ENCODE assay signal across 8 mouse cellular contexts in genomic region chr2:118542971-118543573, GRCm38 (mm10). TPM values are rescaled to one million over a fixed set of nuclear protein-coding genes. Genes with fewer than 3 reads are reported as not detected.
A peak's percentile ranks its signal among the peaks of the same experiment; 100 is the strongest.
DNase-seq lines count a peak whose midpoint lies in the region; ATAC-seq and TF ChIP-seq lines count a peak whose summit lies in the region.

No protein-coding gene starts in this region.

- H3K4me2 ChIP-seq in liver, embryonic 11.5 days = no peak overlapping the region
- H3K4me2 ChIP-seq in limb, embryonic 12.5 days = peak overlapping the region; percentile 86; the same call in 1 of the 2 replicates

- 97% methylated on average over 1 of the region's 1 CpGs for WGBS in liver, adult 2 months
- WGBS in liver, embryonic 11.5 days = 80% methylated on average over 1 of the region's 1 CpGs
- WGBS in limb, embryonic 12.5 days = 75% methylated on average over 1 of the region's 1 CpGs

- no peak for ATAC-seq in liver, embryonic 11.5 days (replicated peaks; ENCODE audit: low FRiP score)
- no peak for ATAC-seq in limb, embryonic 12.5 days (ENCODE audit: insufficient number of reproducible peaks, insufficient read depth, low FRiP score, low TSS enrichment, low read depth)

- no peaks in the 10 kb centered on the region for H3K9me3 ChIP-seq in liver, embryonic 11.5 days (ENCODE audit: control insufficient read depth, low read length)
- H3K9me3 ChIP-seq in limb, embryonic 12.5 days = no peaks in the 10 kb centered on the region

- no peaks in the 10 kb centered on the region for H3K36me3 ChIP-seq in liver, adult 2 months (ENCODE audit: control insufficient read depth, insufficient read depth, low read length)
- H3K36me3 ChIP-seq in liver, embryonic 11.5 days (ENCODE audit: control insufficient read depth, insufficient read depth, low read length) = no peaks in the 10 kb centered on the region
- H3K36me3 ChIP-seq in limb, embryonic 12.5 days = peaks cover 11% of the 10 kb centered on the region

- no peaks in the 10 kb centered on the region for H3K27me3 ChIP-seq in liver, adult 2 months (ENCODE audit: control insufficient read depth, insufficient read depth, low read length)
- peaks cover under 1% of the 10 kb centered on the region; the same call in 1 of the 2 replicates for H3K27me3 ChIP-seq in liver, embryonic 11.5 days (replicated peaks; ENCODE audit: control insufficient read depth, insufficient read depth, low read length)
- no peaks in the 10 kb centered on the region for H3K27me3 ChIP-seq in limb, embryonic 12.5 days

- no peak overlapping the region for H3K27ac ChIP-seq in liver, adult 2 months (replicated peaks; ENCODE audit: insufficient read depth, low read depth, low read length)
- H3K27ac ChIP-seq in liver, embryonic 11.5 days (ENCODE audit: low read depth, low read length) = no peak overlapping the region
- H3K27ac ChIP-seq in limb, embryonic 12.5 days = peak overlapping the region; percentile 99

- no peaks in the 10 kb centered on the region for H3K79me2 ChIP-seq in liver, adult 2 months (ENCODE audit: control insufficient read depth, insufficient read depth, low read length)

- H3K4me1 ChIP-seq in liver, adult 2 months (ENCODE audit: control insufficient read depth, insufficient read depth, low read length) = peaks cover 37% of the 10 kb centered on the region
- peaks cover 50% of the 10 kb centered on the region for H3K4me1 ChIP-seq in liver, embryonic 11.5 days (replicated peaks; ENCODE audit: control insufficient read depth, insufficient read depth, low read length)
- H3K4me1 ChIP-seq in limb, embryonic 12.5 days (replicated peaks) = peaks cover 82% of the 10 kb centered on the region

- no peak overlapping the region for H3K4me3 ChIP-seq in liver, adult 2 months (ENCODE audit: insufficient read depth, low read depth, low read length)
- H3K4me3 ChIP-seq in liver, embryonic 11.5 days (ENCODE audit: low read depth, low read length) = no peak overlapping the region
- no peak overlapping the region for H3K4me3 ChIP-seq in limb, embryonic 12.5 days (replicated peaks)

- peak; percentile 6 to 41 for DNase-seq in cerebellum, adult 18-20 months
- DNase-seq in cerebellum, adult 8-10 months = no peak
- DNase-seq in liver, adult 2 months (ENCODE audit: extremely low read depth, low read depth, low spot score) = peak; percentile 51
- no peak for DNase-seq in liver, embryonic 11.5 days (ENCODE audit: low spot score)
- peak; percentile 36 for DNase-seq in embryo, embryonic 9.5 days (ENCODE audit: extremely low spot score)
- no peak for DNase-seq in gastrocnemius, postnatal 10 days
- DNase-seq in frontal cortex, postnatal 25 days (ENCODE audit: low spot score in 2 of 2) = no peak

- peak; percentile 35; the same call in 1 of the 2 replicates for TF ChIP-seq CTCF in liver, adult 2 months (IDR thresholded peaks at IDR 0.05; ENCODE audit: low read depth, low read length)

- TF ChIP-seq POLR2A in liver, adult 2 months (IDR thresholded peaks at IDR 0.05; ENCODE audit: extremely low read depth, insufficient read depth, low read length) = no peak

- H3K9ac ChIP-seq in liver, adult 2 months (ENCODE audit: low read depth, low read length) = no peak overlapping the region
- H3K9ac ChIP-seq in liver, embryonic 11.5 days (ENCODE audit: low read depth, low read length) = no peak overlapping the region
- H3K9ac ChIP-seq in limb, embryonic 12.5 days (replicated peaks) = no peak overlapping the region

RNA-seq across cellular contexts. Expression of gene Bmf, which starts 6.4 kb away (rescaled TPM):
- total RNA-seq in liver, adult 2 months (2014; rRNA removed) = 10.9 and 17.0 TPM in 2 replicates
- polyA plus RNA-seq in liver, adult 2 months (2012; rRNA removed) = 3.9 and 5.7 TPM in 2 replicates
- 1.0 and 1.9 TPM in 2 replicates for polyA plus RNA-seq in liver, embryonic 11.5 days (2014; fragmentation: Nextera tagmentation; extraction: Ambion mirVana)
- polyA plus RNA-seq in limb, embryonic 12.5 days (2016; fragmentation: Nextera tagmentation; extraction: Ambion mirVana) = 4.8 and 7.1 TPM in 2 replicates
- 10 to 100 TPM; 14.5 to 15.7 TPM for total RNA-seq in gastrocnemius, postnatal 10 days (2021)

RNA-seq across cellular contexts. Expression of gene Bub1b, which starts 54.9 kb away (rescaled TPM):
- 0.65 and 2.3 TPM in 2 replicates for total RNA-seq in liver, adult 2 months (2014; rRNA removed)
- polyA plus RNA-seq in liver, adult 2 months (2012; rRNA removed) = 0.20 and 0.21 TPM in 2 replicates
- polyA plus RNA-seq in liver, embryonic 11.5 days (2014; fragmentation: Nextera tagmentation; extraction: Ambion mirVana) = 97.7 and 112 TPM in 2 replicates
- 119 and 127 TPM in 2 replicates for polyA plus RNA-seq in limb, embryonic 12.5 days (2016; fragmentation: Nextera tagmentation; extraction: Ambion mirVana)
- 10 to 100 TPM in 1 of 2 experiments, 1 to 10 TPM in 1; 9.2 to 15.6 TPM for total RNA-seq in gastrocnemius, postnatal 10 days (2021)

Comparison
In these comparisons a context has a peak if more than half of its experiments do, and no peak if none do; other contexts are left out.
1. DNase-seq: peak in cerebellum, adult 18-20 months (2 of 2), liver, adult 2 months (single experiment) and embryo, embryonic 9.5 days (single experiment); none in cerebellum, adult 8-10 months (single experiment), liver, embryonic 11.5 days (single experiment), gastrocnemius, postnatal 10 days (single experiment) and frontal cortex, postnatal 25 days (0 of 2).
2. RNA of gene Bub1b, which starts 54.9 kb away (polyA plus RNA-seq): 119 to 127 TPM in limb, embryonic 12.5 days and 97.7 to 112 TPM in liver, embryonic 11.5 days; 0.20 to 0.21 TPM in liver, adult 2 months; every median in the first group is over 10 times any median in the second.